Mouse (Mus musculus) liver, adult 2 months (tissue): ENCODE results near the gene Fbxl8. TPM values are rescaled to one million over a fixed set of nuclear protein-coding genes. Genes with fewer than 3 reads are reported as not detected.

Experiments used
- DNase-seq: peaks from one replicate; pipeline ENCODE4 v3.0.0-alpha.2; 2011; ENCODE audit warnings: low read depth, low spot score; ENCODE audit errors: extremely low read depth
- H3K27ac ChIP-seq: fragments of 200-500 bp; replicated peaks from 2 replicates; pipeline ENCODE4 v1.5.1; 2012; ENCODE audit warnings: low read depth, mild to moderate bottlenecking, control low read depth, inconsistent platforms, low read length; ENCODE audit not compliant: insufficient read depth
- H3K27me3 ChIP-seq: fragments of 200-500 bp; 2 replicates; pipeline ENCODE4 v1.6.1; 2012; ENCODE audit warnings: mild to moderate bottlenecking, moderate library complexity, low read length, inconsistent platforms; ENCODE audit not compliant: control insufficient read depth, insufficient read depth
- H3K36me3 ChIP-seq: fragments of 200-500 bp; 2 replicates; pipeline ENCODE4 v1.6.1; 2012; ENCODE audit warnings: low read length, inconsistent platforms; ENCODE audit not compliant: control insufficient read depth, insufficient read depth
- H3K4me1 ChIP-seq: fragments of 200-500 bp; 2 replicates; pipeline ENCODE4 v1.6.1; 2011; ENCODE audit warnings: low read length; ENCODE audit not compliant: control insufficient read depth, insufficient read depth
- H3K4me3 ChIP-seq: fragments of 200-500 bp; 2 replicates; pipeline ENCODE4 v1.5.1; 2011; ENCODE audit warnings: low read depth, mild to moderate bottlenecking, control low read depth, low read length, moderate library complexity; ENCODE audit not compliant: insufficient read depth
- H3K79me2 ChIP-seq: fragments of 200-500 bp; 2 replicates; pipeline ENCODE4 v1.6.1; 2012; ENCODE audit warnings: inconsistent platforms, mild to moderate bottlenecking, low read length, moderate library complexity; ENCODE audit not compliant: control insufficient read depth, insufficient read depth
- H3K9ac ChIP-seq: fragments of 200-500 bp; 2 replicates; pipeline ENCODE4 v1.6.1; 2012; ENCODE audit warnings: low read depth, mild to moderate bottlenecking, control low read depth, inconsistent platforms, low read length
- CTCF ChIP-seq: fragments of 200-500 bp; IDR thresholded peaks from 2 replicates; pipeline ENCODE4 v1.5.1; 2011; ENCODE audit warnings: low read depth, low read length, control low read depth
- POLR2A ChIP-seq: fragments of 200-500 bp; IDR thresholded peaks from 2 replicates; pipeline ENCODE4 v1.6.1; 2011; ENCODE audit warnings: low read length, control low read depth; ENCODE audit not compliant: insufficient read depth; ENCODE audit errors: extremely low read depth
- WGBS: fragments of 180-500 bp; shearing (Covaris S2); methylation state at CpG from one replicate; pipeline ENCODE4 v1.1.7; 2018; 5-methylcytosine and 5-hydroxymethylcytosine counted together
- polyA plus RNA-seq: library from polyadenylated mRNA; depleted of rRNA; stranded (reverse); fragments of >200 nt; gene quantifications from 2 replicates; pipeline ENCODE4 v1.2.3, GENCODE M21; 2012; rRNA removed
- total RNA-seq: library from RNA; depleted of rRNA; stranded (reverse); fragments of >200 nt; gene quantifications from 2 replicates; pipeline ENCODE4 v1.2.3, GENCODE M21; 2014; rRNA removed

Fbxl8 gene
- total and polyA plus RNA-seq, 2 experiments = 1.9 to 7.3 TPM

DNA sequence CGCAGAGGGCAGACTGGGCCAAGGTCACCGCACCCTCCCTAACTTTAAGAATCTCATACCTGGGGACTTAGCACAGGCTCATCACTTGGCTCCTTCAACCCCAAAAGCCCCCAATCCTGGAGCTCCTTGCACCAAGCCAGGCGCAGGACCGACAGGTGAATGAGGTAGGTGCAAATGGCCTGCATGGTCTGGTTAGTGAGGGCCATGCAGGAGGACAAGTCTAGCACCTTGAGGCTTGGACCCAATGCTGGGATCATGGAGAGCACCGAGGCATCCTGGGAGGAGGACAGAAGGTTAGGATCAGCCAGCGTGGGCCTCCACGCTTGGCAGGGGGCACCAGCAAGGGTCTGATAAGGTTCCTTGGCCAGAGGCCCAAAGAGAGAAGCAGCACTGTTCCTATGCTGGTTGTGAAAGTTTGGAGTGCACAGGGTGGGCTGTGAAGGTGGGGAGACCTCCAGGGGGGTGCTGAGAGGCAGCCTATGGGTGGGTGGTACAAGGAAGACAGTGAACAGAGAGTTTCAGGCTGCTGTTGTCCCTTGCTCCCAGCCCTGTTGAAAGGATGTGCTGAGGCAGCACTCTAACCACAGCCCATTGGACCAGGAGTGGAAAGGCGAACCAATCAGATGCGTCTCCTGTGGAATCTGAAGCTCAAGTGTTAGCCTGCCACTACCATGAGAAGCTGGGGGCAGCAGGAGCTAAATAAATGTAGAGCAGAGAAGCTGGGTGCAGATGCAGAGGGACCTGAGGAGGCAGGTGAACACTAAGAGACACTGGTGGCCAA lies 49.4 kb downstream of the Fbxl8 start:
- no peak overlapping the region for H3K9ac ChIP-seq
- no peak overlapping the region for H3K4me3 ChIP-seq
- no peak for TF ChIP-seq CTCF
- no peak for TF ChIP-seq POLR2A

DNA sequence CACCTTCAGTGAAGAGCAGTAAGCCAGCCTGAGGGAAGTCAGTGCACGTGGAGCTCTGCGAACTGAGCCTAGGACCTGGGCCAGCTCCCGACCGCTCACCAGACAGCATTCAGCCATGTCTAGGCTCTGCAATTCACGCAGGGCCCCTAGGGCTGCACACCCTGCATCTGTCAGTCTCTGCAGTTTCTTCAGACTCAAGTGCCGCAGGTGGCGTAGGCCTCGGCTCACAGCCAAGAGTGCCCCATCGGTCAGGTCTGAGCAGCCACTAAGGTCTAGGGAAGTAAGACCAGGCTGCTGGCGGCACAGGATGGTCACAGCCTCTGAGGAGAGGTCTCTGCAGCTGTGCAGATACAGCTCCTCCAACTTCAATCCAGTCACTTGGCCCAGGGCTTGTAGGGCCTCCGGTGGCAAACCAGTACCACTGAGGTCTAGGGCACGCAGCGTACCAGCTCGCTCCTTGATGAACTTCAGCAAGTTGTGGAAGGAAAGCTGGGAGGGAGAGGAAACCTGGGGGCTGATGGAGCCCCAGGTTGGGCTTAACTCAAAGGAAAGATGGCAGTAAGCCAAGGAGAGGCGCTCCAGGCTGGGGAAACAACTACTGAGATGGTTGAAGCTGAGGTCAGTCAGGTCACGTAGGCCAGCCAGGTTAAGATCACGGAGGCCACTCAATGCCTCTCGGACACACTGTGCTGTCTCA lies 50.8 kb downstream of the Fbxl8 start:
- Histone ChIP-seq H3K36me3 (no peaks in the 10 kb centered on the region), H3K4me3 (no peak overlapping the region), H3K4me1 (no peaks in the 10 kb centered on the region), H3K9ac (no peak overlapping the region), H3K79me2 (no peaks in the 10 kb centered on the region), H3K27me3 (no peaks in the 10 kb centered on the region), H3K27ac (no peak overlapping the region)
- DNase-seq = no peak
- TF ChIP-seq POLR2A (no peak), CTCF (no peak)
- WGBS = 92% methylated on average over 18 of the region's 18 CpGs

More for the DNA sequence above, 49.4 kb downstream of the Fbxl8 start:
- Histone ChIP-seq H3K79me2 (no peaks in the 10 kb centered on the region), H3K36me3 (peaks cover 2% of the 10 kb centered on the region; the same call in 1 of the 2 replicates), H3K27ac (no peak overlapping the region), H3K4me1 (no peaks in the 10 kb centered on the region), H3K27me3 (no peaks in the 10 kb centered on the region)
- no peak for DNase-seq
- WGBS = 92% methylated on average over 9 of the region's 9 CpGs

DNA sequence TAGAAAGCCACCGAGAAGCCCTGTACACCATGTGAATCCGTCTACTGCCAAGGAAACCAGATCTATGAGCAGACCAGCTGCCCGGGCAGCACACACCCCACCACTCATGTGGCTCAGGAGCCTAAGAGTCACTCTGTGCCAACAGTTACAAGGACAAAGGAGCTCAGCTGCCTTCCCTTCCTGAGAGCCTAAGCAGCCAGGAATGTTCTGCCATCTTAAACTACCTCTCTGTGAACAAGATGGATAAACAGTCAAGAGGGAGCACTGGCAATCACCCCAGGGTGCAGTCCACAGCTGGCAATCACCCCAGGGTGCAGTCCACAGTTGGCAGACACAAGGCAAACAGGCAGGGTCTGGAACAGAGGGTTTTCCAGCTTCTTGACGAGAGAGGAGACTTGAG lies 53.5 kb downstream of the Fbxl8 start:
- H3K4me3 ChIP-seq = no peak overlapping the region
- no peak overlapping the region for H3K9ac ChIP-seq
- H3K27ac ChIP-seq = no peak overlapping the region
- WGBS = 78% methylated on average over 4 of the region's 4 CpGs
- no peaks in the 10 kb centered on the region for H3K27me3 ChIP-seq
- H3K79me2 ChIP-seq = no peaks in the 10 kb centered on the region
- TF ChIP-seq POLR2A = no peak
- TF ChIP-seq CTCF = no peak
- DNase-seq = no peak
- H3K36me3 ChIP-seq = no peaks in the 10 kb centered on the region; the same call in 1 of the 2 replicates
- no peaks in the 10 kb centered on the region for H3K4me1 ChIP-seq

DNA sequence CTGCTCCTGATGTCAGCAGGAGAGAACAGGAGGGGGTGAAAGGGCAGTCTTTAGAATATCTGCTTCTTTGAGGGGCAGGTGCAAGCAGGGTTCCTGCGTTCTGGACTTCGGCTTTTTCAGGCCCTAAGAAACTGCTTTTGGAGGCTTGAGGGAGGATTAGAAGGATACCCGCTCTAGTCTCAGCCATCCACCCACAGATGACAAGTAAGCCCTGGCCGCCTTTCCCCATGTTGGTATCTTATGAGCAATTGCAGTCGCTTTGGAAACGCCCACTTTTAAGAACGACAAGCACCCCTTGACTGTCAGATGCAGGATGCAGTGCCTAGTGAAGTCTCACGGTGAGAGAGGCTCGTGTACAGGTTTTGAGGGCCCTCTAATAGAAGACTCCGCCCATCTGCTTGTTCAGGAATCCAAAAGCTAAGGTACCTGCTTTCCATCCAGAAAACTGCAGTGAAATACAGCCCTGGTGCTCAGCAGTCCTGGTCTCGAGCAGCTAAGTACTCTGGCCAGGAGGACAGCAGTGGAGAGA lies 54.3 kb downstream of the Fbxl8 start:
- Histone ChIP-seq H3K27me3 (no peaks in the 10 kb centered on the region), H3K4me3 (no peak overlapping the region), H3K4me1 (no peaks in the 10 kb centered on the region), H3K79me2 (no peaks in the 10 kb centered on the region), H3K36me3 (no peaks in the 10 kb centered on the region; the same call in 1 of the 2 replicates), H3K27ac (no peak overlapping the region), H3K9ac (no peak overlapping the region)
- WGBS = 92% methylated on average over 11 of the region's 11 CpGs
- DNase-seq = no peak
- TF ChIP-seq CTCF (no peak), POLR2A (no peak)

Other genes with a start within 250 kb of the Fbxl8 start
- 819 and 925 TPM in 2 replicates for gene Ces3a, start 216.0 kb upstream of the Fbxl8 start, total RNA-seq
- 768 and 1,045 TPM in 2 replicates for gene Ces3a, start 216.0 kb upstream of the Fbxl8 start, polyA plus RNA-seq
- gene Ces3b, start 180.9 kb upstream of the Fbxl8 start, total RNA-seq = 271 and 504 TPM in 2 replicates
- 213 and 453 TPM in 2 replicates for gene Ces3b, start 180.9 kb upstream of the Fbxl8 start, polyA plus RNA-seq
- gene Ces4a, start 132.8 kb upstream of the Fbxl8 start, total RNA-seq = 0.13 and 0.55 TPM in 2 replicates
- gene Ces4a, start 132.8 kb upstream of the Fbxl8 start, polyA plus RNA-seq = 0.09 and 0.93 TPM in 2 replicates
- 13.2 and 15.7 TPM in 2 replicates for gene Cbfb, start 94.0 kb upstream of the Fbxl8 start, total RNA-seq
- gene Cbfb, start 94.0 kb upstream of the Fbxl8 start, polyA plus RNA-seq = 1.8 and 2.8 TPM in 2 replicates
- 67.3 and 67.5 TPM in 2 replicates for gene D230025D16Rik, start 39.5 kb upstream of the Fbxl8 start, total RNA-seq
- 39.0 and 54.9 TPM in 2 replicates for gene D230025D16Rik, start 39.5 kb upstream of the Fbxl8 start, polyA plus RNA-seq
- gene B3gnt9, start 9.5 kb upstream of the Fbxl8 start, total RNA-seq = 0.74 and 0.87 TPM in 2 replicates
- 1.2 and 1.4 TPM in 2 replicates for gene B3gnt9, start 9.5 kb upstream of the Fbxl8 start, polyA plus RNA-seq
- 11.8 and 12.3 TPM in 2 replicates for gene Tradd, start within 50 bp of the Fbxl8 start, total RNA-seq
- gene Tradd, start within 50 bp of the Fbxl8 start, polyA plus RNA-seq = 16.1 and 18.6 TPM in 2 replicates
- gene Hsf4, start 5.2 kb downstream of the Fbxl8 start, total RNA-seq = 4.4 and 4.8 TPM in 2 replicates
- 9.4 and 11.0 TPM in 2 replicates for gene Hsf4, start 5.2 kb downstream of the Fbxl8 start, polyA plus RNA-seq
- gene Nol3, start 11.5 kb downstream of the Fbxl8 start, total RNA-seq = 0.27 and 0.37 TPM in 2 replicates
- gene Nol3, start 11.5 kb downstream of the Fbxl8 start, polyA plus RNA-seq = 0.40 and 0.43 TPM in 2 replicates
- gene 4931428F04Rik, start 25.2 kb downstream of the Fbxl8 start, total RNA-seq = 0.46 and 1.0 TPM in 2 replicates
- gene 4931428F04Rik, start 25.2 kb downstream of the Fbxl8 start, polyA plus RNA-seq = 0.92 and 1.7 TPM in 2 replicates
- gene Exoc3l, start 31.5 kb downstream of the Fbxl8 start, total RNA-seq = 3.6 TPM in 2 replicates
- gene Exoc3l, start 31.5 kb downstream of the Fbxl8 start, polyA plus RNA-seq = 4.6 and 9.3 TPM in 2 replicates
- gene E2f4, start 33.0 kb downstream of the Fbxl8 start, total RNA-seq = 4.4 and 7.2 TPM in 2 replicates
- 41.7 and 59.0 TPM in 2 replicates for gene E2f4, start 33.0 kb downstream of the Fbxl8 start, polyA plus RNA-seq
- 16.8 and 19.5 TPM in 2 replicates for gene Elmo3, start 41.0 kb downstream of the Fbxl8 start, total RNA-seq
- 32.4 and 33.4 TPM in 2 replicates for gene Elmo3, start 41.0 kb downstream of the Fbxl8 start, polyA plus RNA-seq
- gene Lrrc29, start 61.6 kb downstream of the Fbxl8 start, total RNA-seq = 3.0 and 3.2 TPM in 2 replicates
- 7.9 and 12.9 TPM in 2 replicates for gene Lrrc29, start 61.6 kb downstream of the Fbxl8 start, polyA plus RNA-seq
- 97.9 and 104 TPM in 2 replicates for gene Tmem208, start 61.7 kb downstream of the Fbxl8 start, total RNA-seq
- 87.5 and 90.9 TPM in 2 replicates for gene Tmem208, start 61.7 kb downstream of the Fbxl8 start, polyA plus RNA-seq
- gene Fhod1, start 83.3 kb downstream of the Fbxl8 start, total RNA-seq = 1.7 and 1.9 TPM in 2 replicates
- gene Fhod1, start 83.3 kb downstream of the Fbxl8 start, polyA plus RNA-seq = 3.2 and 7.8 TPM in 2 replicates
- under 0.01 and 0.20 TPM in 2 replicates for gene Slc9a5, start 84.2 kb downstream of the Fbxl8 start, total RNA-seq
- 0.15 and 0.53 TPM in 2 replicates for gene Slc9a5, start 84.2 kb downstream of the Fbxl8 start, polyA plus RNA-seq
- under 0.01 and 0.13 TPM in 2 replicates for gene Plekhg4, start 108.6 kb downstream of the Fbxl8 start, total RNA-seq
- 0.09 TPM in 1 of 2 replicates, not detected in the other for gene Plekhg4, start 108.6 kb downstream of the Fbxl8 start, polyA plus RNA-seq
- not detected in 2 replicates for gene Kctd19, start 148.9 kb downstream of the Fbxl8 start, total RNA-seq
- not detected in 2 replicates for gene Kctd19, start 148.9 kb downstream of the Fbxl8 start, polyA plus RNA-seq
- gene Lrrc36, start 148.9 kb downstream of the Fbxl8 start, total RNA-seq = not detected in 2 replicates
- not detected in 2 replicates for gene Lrrc36, start 148.9 kb downstream of the Fbxl8 start, polyA plus RNA-seq
- gene Tppp3, start 206.9 kb downstream of the Fbxl8 start, total RNA-seq = 0.47 and 0.65 TPM in 2 replicates
- gene Tppp3, start 206.9 kb downstream of the Fbxl8 start, polyA plus RNA-seq = 0.51 and 0.80 TPM in 2 replicates
- gene Zdhhc1, start 232.3 kb downstream of the Fbxl8 start, total RNA-seq = 1.9 and 2.3 TPM in 2 replicates
- 2.3 and 4.5 TPM in 2 replicates for gene Zdhhc1, start 232.3 kb downstream of the Fbxl8 start, polyA plus RNA-seq